Mouse (Mus musculus): Measurements from ENCODE around the gene Hoxd4. TPM values are rescaled to one million over a fixed set of nuclear protein-coding genes. Genes with fewer than 3 reads are reported as not detected.

Gene Hoxd4
- polyA plus RNA-seq, 1 experiment from 2014 or later: 1.9 TPM

- no peak for ATAC-seq (ENCODE audit: insufficient number of reproducible peaks, low FRiP score, low TSS enrichment, low read depth)
- 2% methylated on average over 16 of the region's 16 CpGs for WGBS
- peak overlapping the region; percentile 96 for H3K9ac ChIP-seq (ENCODE audit: low read length)
Measured at GRCm38 (mm10) chr2:74694066-74694465, 17.7 kb upstream of the Hoxd4 start.

GRCm38 (mm10) chr2:74695383-74695782, 16.3 kb upstream of the Hoxd4 start:
- Histone ChIP-seq H3K4me2 (ENCODE audit: low read depth, severe bottlenecking) (peak overlapping the region; percentile 93), H3K36me3 (ENCODE audit: control insufficient read depth, insufficient read depth, low read length) (no peaks in the 10 kb centered on the region), H3K27ac (replicated peaks; ENCODE audit: low read depth, low read length) (0 out of 2 replicates have a peak overlapping the region, but pooled peaks have one; percentile 47), H3K9me3 (ENCODE audit: control insufficient read depth, low read length) (no peaks in the 10 kb centered on the region), H3K9ac (ENCODE audit: low read length) (peak overlapping the region; percentile 97), H3K27me3 (ENCODE audit: control insufficient read depth, insufficient read depth, low read length) (no peaks in the 10 kb centered on the region; the same call in 1 of the 2 replicates), H3K4me1 (ENCODE audit: control insufficient read depth, insufficient read depth, low read length) (peaks cover 43% of the 10 kb centered on the region), H3K4me3 (ENCODE audit: low read depth, low read length) (peak overlapping the region; percentile 71)
- DNase-seq (ENCODE audit: low spot score) (peak; percentile 41), ATAC-seq (ENCODE audit: insufficient number of reproducible peaks, low FRiP score, low TSS enrichment, low read depth) (no peak)
- 4% methylated on average over 1 of the region's 1 CpGs for WGBS

More at GRCm38 (mm10) chr2:74694066-74694465, 17.7 kb upstream of the Hoxd4 start:
- H3K36me3 ChIP-seq (ENCODE audit: control insufficient read depth, insufficient read depth, low read length): no peaks in the 10 kb centered on the region
- H3K4me1 ChIP-seq (ENCODE audit: control insufficient read depth, insufficient read depth, low read length): peaks cover 41% of the 10 kb centered on the region
- DNase-seq (ENCODE audit: low spot score): peak; percentile 88
- peak overlapping the region; percentile 61 for H3K4me3 ChIP-seq (ENCODE audit: low read depth, low read length)
- H3K9me3 ChIP-seq (ENCODE audit: control insufficient read depth, low read length): no peaks in the 10 kb centered on the region
- peak overlapping the region; percentile 94 for H3K27ac ChIP-seq (replicated peaks; ENCODE audit: low read depth, low read length)
- peak overlapping the region; percentile 93 for H3K4me2 ChIP-seq (ENCODE audit: low read depth, severe bottlenecking)
- H3K27me3 ChIP-seq (ENCODE audit: control insufficient read depth, insufficient read depth, low read length): no peaks in the 10 kb centered on the region; the same call in 1 of the 2 replicates

GRCm38 (mm10) chr2:74695813-74696430, 15.8 kb upstream of the Hoxd4 start:
- Histone ChIP-seq H3K9me3 (ENCODE audit: control insufficient read depth, low read length) (no peaks in the 10 kb centered on the region), H3K36me3 (ENCODE audit: control insufficient read depth, insufficient read depth, low read length) (no peaks in the 10 kb centered on the region), H3K9ac (ENCODE audit: low read length) (peak overlapping the region; percentile 97), H3K4me1 (ENCODE audit: control insufficient read depth, insufficient read depth, low read length) (peaks cover 47% of the 10 kb centered on the region), H3K27me3 (ENCODE audit: control insufficient read depth, insufficient read depth, low read length) (no peaks in the 10 kb centered on the region; the same call in 1 of the 2 replicates), H3K4me2 (ENCODE audit: low read depth, severe bottlenecking) (peak overlapping the region; percentile 93), H3K4me3 (ENCODE audit: low read depth, low read length) (peak overlapping the region; percentile 71), H3K27ac (replicated peaks; ENCODE audit: low read depth, low read length) (peak overlapping the region; percentile 98)
- DNase-seq (ENCODE audit: low spot score): peak; percentile 41
- no peak for ATAC-seq (ENCODE audit: insufficient number of reproducible peaks, low FRiP score, low TSS enrichment, low read depth)
- WGBS: 0% methylated on average over 7 of the region's 7 CpGs

- Histone ChIP-seq H3K4me2 (ENCODE audit: low read depth, severe bottlenecking) (peak overlapping the region; percentile 93), H3K27ac (replicated peaks; ENCODE audit: low read depth, low read length) (peak overlapping the region; percentile 98), H3K9me3 (ENCODE audit: control insufficient read depth, low read length) (no peaks in the 10 kb centered on the region), H3K36me3 (ENCODE audit: control insufficient read depth, insufficient read depth, low read length) (no peaks in the 10 kb centered on the region), H3K4me1 (ENCODE audit: control insufficient read depth, insufficient read depth, low read length) (peaks cover 45% of the 10 kb centered on the region), H3K4me3 (ENCODE audit: low read depth, low read length) (peak overlapping the region; percentile 71), H3K27me3 (ENCODE audit: control insufficient read depth, insufficient read depth, low read length) (no peaks in the 10 kb centered on the region; the same call in 1 of the 2 replicates), H3K9ac (ENCODE audit: low read length) (peak overlapping the region; percentile 97)
- DNase-seq (ENCODE audit: low spot score) (peak; percentile 80), ATAC-seq (ENCODE audit: insufficient number of reproducible peaks, low FRiP score, low TSS enrichment, low read depth) (peak; percentile 9; the same call in 1 of the 2 replicates)
- WGBS: 2% methylated on average over 34 of the region's 34 CpGs
Measured at GRCm38 (mm10) chr2:74696442-74697335, 15.0 kb upstream of the Hoxd4 start.

GRCm38 (mm10) chr2:74697567-74698121, 14.1 kb upstream of the Hoxd4 start, which contains the start of gene Hoxd9:
Hoxd9 (plus strand) TSS chr2:74697727.
- WGBS: under 1% methylated on average over 43 of the region's 43 CpGs
- Histone ChIP-seq H3K4me3 (ENCODE audit: low read depth, low read length) (peak within 1 kb of the TSS; percentile 71), H3K9me3 (ENCODE audit: control insufficient read depth, low read length) (no peaks in the 10 kb centered on the region), H3K9ac (ENCODE audit: low read length) (peak within 1 kb of the TSS; percentile 97), H3K36me3 (ENCODE audit: control insufficient read depth, insufficient read depth, low read length) (no peaks in the 10 kb centered on the region), H3K4me1 (ENCODE audit: control insufficient read depth, insufficient read depth, low read length) (peaks cover 38% of the 10 kb centered on the region), H3K4me2 (ENCODE audit: low read depth, severe bottlenecking) (peak within 1 kb of the TSS; percentile 93), H3K27ac (replicated peaks; ENCODE audit: low read depth, low read length) (peak within 1 kb of the TSS; percentile 98), H3K27me3 (ENCODE audit: control insufficient read depth, insufficient read depth, low read length) (no peaks in the 10 kb centered on the region; the same call in 1 of the 2 replicates)
- DNase-seq (ENCODE audit: low spot score): peak; percentile 87
- peak; percentile 51 for ATAC-seq (ENCODE audit: insufficient number of reproducible peaks, low FRiP score, low TSS enrichment, low read depth)

GRCm38 (mm10) chr2:74698201-74699052, 13.3 kb upstream of the Hoxd4 start:
- Histone ChIP-seq H3K9ac (ENCODE audit: low read length) (peak overlapping the region; percentile 97), H3K4me2 (ENCODE audit: low read depth, severe bottlenecking) (peak overlapping the region; percentile 93), H3K27me3 (ENCODE audit: control insufficient read depth, insufficient read depth, low read length) (no peaks in the 10 kb centered on the region; the same call in 1 of the 2 replicates), H3K36me3 (ENCODE audit: control insufficient read depth, insufficient read depth, low read length) (no peaks in the 10 kb centered on the region), H3K27ac (replicated peaks; ENCODE audit: low read depth, low read length) (peak overlapping the region; percentile 98), H3K4me1 (ENCODE audit: control insufficient read depth, insufficient read depth, low read length) (peaks cover 38% of the 10 kb centered on the region), H3K9me3 (ENCODE audit: control insufficient read depth, low read length) (no peaks in the 10 kb centered on the region), H3K4me3 (ENCODE audit: low read depth, low read length) (peak overlapping the region; percentile 71)
- ATAC-seq (ENCODE audit: insufficient number of reproducible peaks, low FRiP score, low TSS enrichment, low read depth) (peak; percentile 38; the same call in 1 of the 2 replicates), DNase-seq (ENCODE audit: low spot score) (peak; percentile 83)
- WGBS: under 1% methylated on average over 80 of the region's 86 CpGs

GRCm38 (mm10) chr2:74699053-74699430, 12.7 kb upstream of the Hoxd4 start:
- H3K36me3 ChIP-seq (ENCODE audit: control insufficient read depth, insufficient read depth, low read length): no peaks in the 10 kb centered on the region
- peak; percentile 6; the same call in 1 of the 2 replicates for ATAC-seq (ENCODE audit: insufficient number of reproducible peaks, low FRiP score, low TSS enrichment, low read depth)
- H3K4me2 ChIP-seq (ENCODE audit: low read depth, severe bottlenecking): peak overlapping the region; percentile 93
- peak overlapping the region; percentile 71 for H3K4me3 ChIP-seq (ENCODE audit: low read depth, low read length)
- DNase-seq (ENCODE audit: low spot score): peak; percentile 77
- peak overlapping the region; percentile 98 for H3K27ac ChIP-seq (replicated peaks; ENCODE audit: low read depth, low read length)
- no peaks in the 10 kb centered on the region for H3K9me3 ChIP-seq (ENCODE audit: control insufficient read depth, low read length)
- peaks cover 42% of the 10 kb centered on the region for H3K4me1 ChIP-seq (ENCODE audit: control insufficient read depth, insufficient read depth, low read length)
- no peaks in the 10 kb centered on the region; the same call in 1 of the 2 replicates for H3K27me3 ChIP-seq (ENCODE audit: control insufficient read depth, insufficient read depth, low read length)
- WGBS: under 1% methylated on average over 17 of the region's 17 CpGs
- peak overlapping the region; percentile 97 for H3K9ac ChIP-seq (ENCODE audit: low read length)

All from limb, embryonic 11.5 days (tissue).